Mouse (Mus musculus): ENCODE data around the gene Cdh13. TPM values are rescaled to one million over a fixed set of nuclear protein-coding genes. Genes with fewer than 3 reads are reported as not detected.
A peak's percentile ranks its signal among the peaks of the same experiment; 100 is the strongest.

Gene Cdh13
- polyA plus RNA-seq, 1 experiment from 2014 or later = 198 TPM

GRCm38 (mm10) chr8:118437874-118438273, 154.3 kb downstream of the Cdh13 start:
- Histone ChIP-seq H3K27me3 (ENCODE audit: control insufficient read depth, insufficient read depth, low read length) (no peaks in the 10 kb centered on the region), H3K9ac (replicated peaks; ENCODE audit: low read depth, low read length) (no peak overlapping the region), H3K36me3 (ENCODE audit: control insufficient read depth, insufficient read depth, low read length) (no peaks in the 10 kb centered on the region), H3K9me3 (ENCODE audit: control insufficient read depth, low read length) (no peaks in the 10 kb centered on the region), H3K4me3 (ENCODE audit: low read depth, low read length) (no peak overlapping the region), H3K4me1 (ENCODE audit: control insufficient read depth, insufficient read depth, low read length) (peaks cover 8% of the 10 kb centered on the region), H3K4me2 (ENCODE audit: low read depth, low read length) (no peak overlapping the region), H3K27ac (ENCODE audit: low read depth, low read length) (no peak overlapping the region)
- 32% methylated on average over 3 of the region's 3 CpGs for WGBS
- no peak for ATAC-seq (ENCODE audit: low read depth)

- H3K36me3 ChIP-seq (ENCODE audit: control insufficient read depth, insufficient read depth, low read length) = no peaks in the 10 kb centered on the region
- H3K4me2 ChIP-seq (ENCODE audit: low read depth, low read length) = no peak overlapping the region
- ATAC-seq (ENCODE audit: low read depth) = no peak
Measured at GRCm38 (mm10) chr8:118439857-118440256, 156.3 kb downstream of the Cdh13 start.

GRCm38 (mm10) chr8:118443361-118443760, 159.8 kb downstream of the Cdh13 start:
- Histone ChIP-seq H3K4me1 (ENCODE audit: control insufficient read depth, insufficient read depth, low read length) (no peaks in the 10 kb centered on the region), H3K9me3 (ENCODE audit: control insufficient read depth, low read length) (no peaks in the 10 kb centered on the region), H3K9ac (replicated peaks; ENCODE audit: low read depth, low read length) (no peak overlapping the region), H3K27me3 (ENCODE audit: control insufficient read depth, insufficient read depth, low read length) (no peaks in the 10 kb centered on the region), H3K4me2 (ENCODE audit: low read depth, low read length) (no peak overlapping the region), H3K27ac (ENCODE audit: low read depth, low read length) (no peak overlapping the region), H3K4me3 (ENCODE audit: low read depth, low read length) (no peak overlapping the region), H3K36me3 (ENCODE audit: control insufficient read depth, insufficient read depth, low read length) (no peaks in the 10 kb centered on the region)
- 53% methylated on average over 3 of the region's 3 CpGs for WGBS
- ATAC-seq (ENCODE audit: low read depth) = no peak

More at GRCm38 (mm10) chr8:118439857-118440256, 156.3 kb downstream of the Cdh13 start:
- Histone ChIP-seq H3K4me3 (ENCODE audit: low read depth, low read length) (no peak overlapping the region), H3K27ac (ENCODE audit: low read depth, low read length) (no peak overlapping the region), H3K9me3 (ENCODE audit: control insufficient read depth, low read length) (no peaks in the 10 kb centered on the region), H3K27me3 (ENCODE audit: control insufficient read depth, insufficient read depth, low read length) (no peaks in the 10 kb centered on the region), H3K4me1 (ENCODE audit: control insufficient read depth, insufficient read depth, low read length) (peaks cover 6% of the 10 kb centered on the region; the same call in 1 of the 2 replicates), H3K9ac (replicated peaks; ENCODE audit: low read depth, low read length) (no peak overlapping the region)
- 42% methylated on average over 5 of the region's 5 CpGs for WGBS

- Histone ChIP-seq H3K27me3 (ENCODE audit: control insufficient read depth, insufficient read depth, low read length) (no peaks in the 10 kb centered on the region), H3K4me2 (ENCODE audit: low read depth, low read length) (no peak overlapping the region), H3K27ac (ENCODE audit: low read depth, low read length) (no peak overlapping the region), H3K4me3 (ENCODE audit: low read depth, low read length) (no peak overlapping the region), H3K36me3 (ENCODE audit: control insufficient read depth, insufficient read depth, low read length) (no peaks in the 10 kb centered on the region), H3K9me3 (ENCODE audit: control insufficient read depth, low read length) (no peaks in the 10 kb centered on the region), H3K4me1 (ENCODE audit: control insufficient read depth, insufficient read depth, low read length) (no peaks in the 10 kb centered on the region), H3K9ac (replicated peaks; ENCODE audit: low read depth, low read length) (no peak overlapping the region)
- 85% methylated on average over 8 of the region's 8 CpGs for WGBS
- ATAC-seq (ENCODE audit: low read depth) = no peak
Measured at GRCm38 (mm10) chr8:118444651-118445207, 161.2 kb downstream of the Cdh13 start.

GRCm38 (mm10) chr8:118446516-118446915, 163.0 kb downstream of the Cdh13 start:
- 77% methylated on average over 9 of the region's 9 CpGs for WGBS
- no peaks in the 10 kb centered on the region for H3K4me1 ChIP-seq (ENCODE audit: control insufficient read depth, insufficient read depth, low read length)
- H3K9me3 ChIP-seq (ENCODE audit: control insufficient read depth, low read length) = no peaks in the 10 kb centered on the region
- ATAC-seq (ENCODE audit: low read depth) = no peak
- no peaks in the 10 kb centered on the region for H3K36me3 ChIP-seq (ENCODE audit: control insufficient read depth, insufficient read depth, low read length)
- no peak overlapping the region for H3K4me3 ChIP-seq (ENCODE audit: low read depth, low read length)
- H3K4me2 ChIP-seq (ENCODE audit: low read depth, low read length) = no peak overlapping the region
- H3K27me3 ChIP-seq (ENCODE audit: control insufficient read depth, insufficient read depth, low read length) = no peaks in the 10 kb centered on the region
- no peak overlapping the region for H3K27ac ChIP-seq (ENCODE audit: low read depth, low read length)
- no peak overlapping the region for H3K9ac ChIP-seq (replicated peaks; ENCODE audit: low read depth, low read length)

GRCm38 (mm10) chr8:118448011-118448410, 164.5 kb downstream of the Cdh13 start:
- no peak for ATAC-seq (ENCODE audit: low read depth)
- Histone ChIP-seq H3K9me3 (ENCODE audit: control insufficient read depth, low read length) (no peaks in the 10 kb centered on the region), H3K9ac (replicated peaks; ENCODE audit: low read depth, low read length) (no peak overlapping the region), H3K4me3 (ENCODE audit: low read depth, low read length) (no peak overlapping the region), H3K27ac (ENCODE audit: low read depth, low read length) (no peak overlapping the region), H3K4me2 (ENCODE audit: low read depth, low read length) (no peak overlapping the region), H3K4me1 (ENCODE audit: control insufficient read depth, insufficient read depth, low read length) (no peaks in the 10 kb centered on the region), H3K36me3 (ENCODE audit: control insufficient read depth, insufficient read depth, low read length) (no peaks in the 10 kb centered on the region), H3K27me3 (ENCODE audit: control insufficient read depth, insufficient read depth, low read length) (no peaks in the 10 kb centered on the region)
- 89% methylated on average over 6 of the region's 6 CpGs for WGBS

GRCm38 (mm10) chr8:118452445-118453103, 169.0 kb downstream of the Cdh13 start:
- Histone ChIP-seq H3K9ac (replicated peaks; ENCODE audit: low read depth, low read length) (no peak overlapping the region), H3K36me3 (ENCODE audit: control insufficient read depth, insufficient read depth, low read length) (no peaks in the 10 kb centered on the region), H3K4me1 (ENCODE audit: control insufficient read depth, insufficient read depth, low read length) (no peaks in the 10 kb centered on the region), H3K4me2 (ENCODE audit: low read depth, low read length) (no peak overlapping the region), H3K4me3 (ENCODE audit: low read depth, low read length) (no peak overlapping the region), H3K27ac (ENCODE audit: low read depth, low read length) (no peak overlapping the region), H3K27me3 (ENCODE audit: control insufficient read depth, insufficient read depth, low read length) (no peaks in the 10 kb centered on the region), H3K9me3 (ENCODE audit: control insufficient read depth, low read length) (no peaks in the 10 kb centered on the region)
- WGBS = 23% methylated on average over 11 of the region's 11 CpGs
- peak; percentile 81; the same call in 1 of the 2 replicates for ATAC-seq (ENCODE audit: low read depth)

GRCm38 (mm10) chr8:118455245-118455644, 171.7 kb downstream of the Cdh13 start:
- H3K4me2 ChIP-seq (ENCODE audit: low read depth, low read length) = no peak overlapping the region
- WGBS = 44% methylated on average over 3 of the region's 3 CpGs
- H3K4me3 ChIP-seq (ENCODE audit: low read depth, low read length) = no peak overlapping the region
- no peak overlapping the region for H3K27ac ChIP-seq (ENCODE audit: low read depth, low read length)
- H3K9ac ChIP-seq (replicated peaks; ENCODE audit: low read depth, low read length) = no peak overlapping the region
- no peak for ATAC-seq (ENCODE audit: low read depth)
- H3K9me3 ChIP-seq (ENCODE audit: control insufficient read depth, low read length) = no peaks in the 10 kb centered on the region
- no peaks in the 10 kb centered on the region for H3K4me1 ChIP-seq (ENCODE audit: control insufficient read depth, insufficient read depth, low read length)
- no peaks in the 10 kb centered on the region for H3K27me3 ChIP-seq (ENCODE audit: control insufficient read depth, insufficient read depth, low read length)
- no peaks in the 10 kb centered on the region for H3K36me3 ChIP-seq (ENCODE audit: control insufficient read depth, insufficient read depth, low read length)

- H3K4me3 ChIP-seq (ENCODE audit: low read depth, low read length) = no peak overlapping the region
- WGBS = 88% methylated on average over 3 of the region's 3 CpGs
- H3K4me1 ChIP-seq (ENCODE audit: control insufficient read depth, insufficient read depth, low read length) = no peaks in the 10 kb centered on the region
- H3K4me2 ChIP-seq (ENCODE audit: low read depth, low read length) = no peak overlapping the region
- no peak overlapping the region for H3K27ac ChIP-seq (ENCODE audit: low read depth, low read length)
- ATAC-seq (ENCODE audit: low read depth) = no peak
- H3K9ac ChIP-seq (replicated peaks; ENCODE audit: low read depth, low read length) = no peak overlapping the region
- H3K9me3 ChIP-seq (ENCODE audit: control insufficient read depth, low read length) = no peaks in the 10 kb centered on the region
- H3K27me3 ChIP-seq (ENCODE audit: control insufficient read depth, insufficient read depth, low read length) = no peaks in the 10 kb centered on the region
- no peaks in the 10 kb centered on the region for H3K36me3 ChIP-seq (ENCODE audit: control insufficient read depth, insufficient read depth, low read length)
Measured at GRCm38 (mm10) chr8:118465330-118465948, 181.9 kb downstream of the Cdh13 start.

Data from neural tube, embryonic 14.5 days (tissue).